Mouse (Mus musculus) cerebellum, adult (tissue): ENCODE measurements around the gene Tcp11x2.
A peak's percentile ranks its signal among the peaks of the same experiment; 100 is the strongest.

Experiments
- ATAC-seq: cut with Nextera tagmentation; 2 replicates; pipeline ENCODE4 v1.9.2; 2017; ENCODE audit warnings: mild to moderate bottlenecking, moderate library complexity, mixed read lengths; ENCODE audit not compliant: insufficient number of reproducible peaks, low FRiP score, low TSS enrichment

Gene Tcp11x2

GRCm38 (mm10) chrX:135693633-135694032 lies at the start of gene Tcp11x2:
Gene Tcp11x2, minus strand, starts transcription at chrX:135693790.
- ATAC-seq = no peak

GRCm38 (mm10) chrX:135743056-135743355 lies 49.4 kb upstream of the Tcp11x2 start:
- peak; percentile 18; the same call in 1 of the 2 replicates for ATAC-seq

GRCm38 (mm10) chrX:135742304-135743055 lies 48.9 kb upstream of the Tcp11x2 start, which contains the start of the genes Armcx5 and Gprasp1:
Gene Armcx5, plus strand, starts transcription at chrX:135742733.
Gene Gprasp1, plus strand, starts transcription at chrX:135742733.
- peak; percentile 99 for ATAC-seq

GRCm38 (mm10) chrX:135738730-135739520 lies 45.3 kb upstream of the Tcp11x2 start:
- ATAC-seq = no peak

- no peak for ATAC-seq
Measured at GRCm38 (mm10) chrX:135725161-135725560, 31.6 kb upstream of the Tcp11x2 start, which contains the start of gene Tmsb15a. Gene Tmsb15a, minus strand, starts transcription at chrX:135725261.

- ATAC-seq = no peak
Measured at GRCm38 (mm10) chrX:135712845-135713244, 19.3 kb upstream of the Tcp11x2 start.

GRCm38 (mm10) chrX:135704349-135704748 lies 10.8 kb upstream of the Tcp11x2 start:
- no peak for ATAC-seq

- ATAC-seq = no peak
Measured at GRCm38 (mm10) chrX:135703111-135703510, 9.5 kb upstream of the Tcp11x2 start.

- ATAC-seq = no peak
Measured at GRCm38 (mm10) chrX:135687802-135688201, 5.8 kb downstream of the Tcp11x2 start.

- no peak for ATAC-seq
Measured at GRCm38 (mm10) chrX:135681858-135682257, 11.7 kb downstream of the Tcp11x2 start.

- ATAC-seq = no peak
Measured at GRCm38 (mm10) chrX:135652173-135652772, 41.3 kb downstream of the Tcp11x2 start.

- ATAC-seq = no peak
Measured at GRCm38 (mm10) chrX:135627605-135628004, 66.0 kb downstream of the Tcp11x2 start, which contains the start of gene Prame. Gene Prame, minus strand, starts transcription at chrX:135627705.
